Mouse (Mus musculus) intestine, embryonic 14.5 days (tissue): ENCODE results near the gene Creb3l2. TPM values are rescaled to one million over a fixed set of nuclear protein-coding genes. Genes with fewer than 3 reads are reported as not detected.

Experiments used
- ATAC-seq: fragments of 200-750 bp; cut with Nextera tagmentation; replicated peaks from 2 replicates; pipeline ENCODE4 v1.8.0; 2017; ENCODE audit warnings: low read depth, moderate number of reproducible peaks, moderate TSS enrichment, moderate library complexity; ENCODE audit not compliant: low FRiP score, low TSS enrichment
- DNase-seq: peaks from one replicate; pipeline ENCODE4 v3.0.0-alpha.2; 2018; ENCODE audit warnings: low spot score
- H3K27ac ChIP-seq: fragments of 300-500 bp; sonication (generic); 2 replicates; pipeline ENCODE4 v1.5.1; 2014; ENCODE audit warnings: low read depth, mild to moderate bottlenecking, control low read depth
- H3K27me3 ChIP-seq: fragments of 300-500 bp; sonication (generic); replicated peaks from 2 replicates; pipeline ENCODE4 v1.6.1; 2014; ENCODE audit warnings: low read length, control low read depth; ENCODE audit not compliant: control insufficient read depth, insufficient read depth
- H3K36me3 ChIP-seq: fragments of 300-500 bp; sonication (generic); 2 replicates; pipeline ENCODE4 v1.6.1; 2014; ENCODE audit warnings: low read length, control low read depth; ENCODE audit not compliant: control insufficient read depth, insufficient read depth
- H3K4me1 ChIP-seq: fragments of 300-500 bp; sonication (generic); replicated peaks from 2 replicates; pipeline ENCODE4 v1.6.1; 2014; ENCODE audit warnings: low read length, control low read depth, mixed read lengths; ENCODE audit not compliant: control insufficient read depth, insufficient read depth
- H3K4me2 ChIP-seq: fragments of 300-500 bp; sonication (generic); 2 replicates; pipeline ENCODE4 v1.6.1; 2014; ENCODE audit warnings: low read length
- H3K4me3 ChIP-seq: fragments of 300-500 bp; sonication (generic); 2 replicates; pipeline ENCODE4 v1.5.1; 2014; ENCODE audit warnings: low read depth, low read length, control low read depth, mixed read lengths
- H3K9ac ChIP-seq: fragments of 300-500 bp; sonication (generic); 2 replicates; pipeline ENCODE4 v1.6.1; 2014; ENCODE audit warnings: mild to moderate bottlenecking, low read length
- H3K9me3 ChIP-seq: fragments of 300-500 bp; sonication (generic); 2 replicates; pipeline ENCODE4 v1.6.1; 2016; ENCODE audit warnings: low read length, control low read depth; ENCODE audit not compliant: control insufficient read depth
- WGBS: fragments of 180-500 bp; shearing (Covaris S2); extraction: QIAGEN DNeasy Blood & Tissue Kit; methylation state at CpG from one replicate; pipeline ENCODE4 v1.1.7; 2014; 5-methylcytosine and 5-hydroxymethylcytosine counted together
- polyA plus RNA-seq: library from polyadenylated mRNA; unstranded; fragments of >200 nt; fragmentation: Nextera tagmentation; extraction: Ambion mirVana; gene quantifications from 2 replicates; pipeline ENCODE4 v1.2.1, GENCODE M21; 2014

The Creb3l2 gene
- polyA plus RNA-seq, 1 experiment from 2014 or later: 22.9 TPM

- Histone ChIP-seq H3K27me3 (no peaks in the 10 kb centered on the region), H3K4me2 (no peak overlapping the region), H3K27ac (no peak overlapping the region), H3K4me3 (no peak overlapping the region), H3K9me3 (no peaks in the 10 kb centered on the region), H3K9ac (no peak overlapping the region), H3K36me3 (no peaks in the 10 kb centered on the region), H3K4me1 (peaks cover 6% of the 10 kb centered on the region; the same call in 1 of the 2 replicates)
- 88% methylated on average over 7 of the region's 7 CpGs for WGBS
- no peak for DNase-seq
- no peak for ATAC-seq
Observed at GRCm38 (mm10) chr6:37322641-37323040, 119.3 kb downstream of the Creb3l2 start.

GRCm38 (mm10) chr6:37322088-37322487, 119.9 kb downstream of the Creb3l2 start:
- no peak overlapping the region for H3K27ac ChIP-seq
- H3K36me3 ChIP-seq: no peaks in the 10 kb centered on the region
- H3K27me3 ChIP-seq: no peaks in the 10 kb centered on the region
- H3K4me1 ChIP-seq: peaks cover 6% of the 10 kb centered on the region; the same call in 1 of the 2 replicates
- DNase-seq (no peak), ATAC-seq (no peak)
- H3K9me3 ChIP-seq: no peaks in the 10 kb centered on the region
- no peak overlapping the region for H3K9ac ChIP-seq
- no peak overlapping the region for H3K4me3 ChIP-seq
- 86% methylated on average over 9 of the region's 9 CpGs for WGBS
- H3K4me2 ChIP-seq: no peak overlapping the region

- H3K4me1 ChIP-seq: no peaks in the 10 kb centered on the region
- H3K4me3 ChIP-seq: no peak overlapping the region
- 76% methylated on average over 5 of the region's 5 CpGs for WGBS
- H3K9me3 ChIP-seq: no peaks in the 10 kb centered on the region
- no peak overlapping the region for H3K4me2 ChIP-seq
- no peak overlapping the region for H3K27ac ChIP-seq
- no peak for ATAC-seq
- no peaks in the 10 kb centered on the region for H3K36me3 ChIP-seq
- H3K9ac ChIP-seq: no peak overlapping the region
- no peaks in the 10 kb centered on the region for H3K27me3 ChIP-seq
- no peak for DNase-seq
Observed at GRCm38 (mm10) chr6:37317904-37318303, 124.0 kb downstream of the Creb3l2 start.

- Histone ChIP-seq H3K9me3 (no peaks in the 10 kb centered on the region), H3K4me2 (no peak overlapping the region), H3K4me1 (no peaks in the 10 kb centered on the region), H3K36me3 (no peaks in the 10 kb centered on the region), H3K27me3 (no peaks in the 10 kb centered on the region), H3K9ac (no peak overlapping the region), H3K27ac (no peak overlapping the region), H3K4me3 (no peak overlapping the region)
- no peak for ATAC-seq
- DNase-seq: no peak
Observed at GRCm38 (mm10) chr6:37315440-37315839, 126.5 kb downstream of the Creb3l2 start.

- H3K9ac ChIP-seq: no peak overlapping the region
- no peaks in the 10 kb centered on the region for H3K9me3 ChIP-seq
- H3K36me3 ChIP-seq: no peaks in the 10 kb centered on the region
- H3K4me1 ChIP-seq: no peaks in the 10 kb centered on the region
- no peak for ATAC-seq
- no peaks in the 10 kb centered on the region for H3K27me3 ChIP-seq
- WGBS: 83% methylated on average over 4 of the region's 4 CpGs
- no peak overlapping the region for H3K4me2 ChIP-seq
- no peak for DNase-seq
- H3K27ac ChIP-seq: no peak overlapping the region
- H3K4me3 ChIP-seq: no peak overlapping the region
Observed at GRCm38 (mm10) chr6:37310601-37311000, 131.3 kb downstream of the Creb3l2 start.

- 80% methylated on average over 1 of the region's 1 CpGs for WGBS
- no peak overlapping the region for H3K4me3 ChIP-seq
- no peaks in the 10 kb centered on the region for H3K9me3 ChIP-seq
- H3K27ac ChIP-seq: no peak overlapping the region
- no peaks in the 10 kb centered on the region for H3K4me1 ChIP-seq
- DNase-seq (peak; percentile 42), ATAC-seq (no peak)
- H3K27me3 ChIP-seq: peaks cover 9% of the 10 kb centered on the region
- H3K4me2 ChIP-seq: no peak overlapping the region
- H3K36me3 ChIP-seq: no peaks in the 10 kb centered on the region
- no peak overlapping the region for H3K9ac ChIP-seq
Observed at GRCm38 (mm10) chr6:37306616-37307015, 135.3 kb downstream of the Creb3l2 start.

- DNase-seq: peak; percentile 69
- Histone ChIP-seq H3K4me3 (0 out of 2 replicates have a peak overlapping the region, but pooled peaks have one; percentile 56), H3K27me3 (peaks cover 56% of the 10 kb centered on the region)
Observed at GRCm38 (mm10) chr6:37300492-37300891, 141.5 kb downstream of the Creb3l2 start.

GRCm38 (mm10) chr6:37299562-37300390, 142.2 kb downstream of the Creb3l2 start, which contains the start of gene Dgki:
Dgki (minus strand) TSS chr6:37300184.
- Histone ChIP-seq H3K4me2 (peak within 1 kb of the TSS; percentile 92), H3K9me3 (no peaks in the 10 kb centered on the region), H3K4me3 (peak within 1 kb of the TSS; percentile 56), H3K4me1 (no peaks in the 10 kb centered on the region), H3K36me3 (no peaks in the 10 kb centered on the region), H3K27ac (no peak within 1 kb of the TSS), H3K9ac (no peak within 1 kb of the TSS; the same call in 1 of the 2 replicates), H3K27me3 (peaks cover 56% of the 10 kb centered on the region)
- DNase-seq (peak; percentile 71), ATAC-seq (no peak; the same call in 1 of the 2 replicates)
- WGBS: under 1% methylated on average over 62 of the region's 65 CpGs

More at GRCm38 (mm10) chr6:37300492-37300891, 141.5 kb downstream of the Creb3l2 start:
- Histone ChIP-seq H3K36me3 (no peaks in the 10 kb centered on the region), H3K9me3 (no peaks in the 10 kb centered on the region), H3K27ac (no peak overlapping the region), H3K4me1 (no peaks in the 10 kb centered on the region), H3K4me2 (peak overlapping the region; percentile 92; the same call in 1 of the 2 replicates), H3K9ac (no peak overlapping the region)
- ATAC-seq: no peak
- WGBS: 12% methylated on average over 13 of the region's 13 CpGs
